Mouse (Mus musculus) embryonic facial prominence, embryonic 11.5 days (tissue): ENCODE measurements around the gene Rbm20. TPM values are rescaled to one million over a fixed set of nuclear protein-coding genes. Genes with fewer than 3 reads are reported as not detected.

ENCODE experiments used
- ATAC-seq: fragments of 200-750 bp; cut with Nextera tagmentation; replicated peaks from 2 replicates; pipeline ENCODE4 v1.8.0; 2017; ENCODE audit warnings: low read depth; ENCODE audit not compliant: insufficient number of reproducible peaks, low FRiP score, low TSS enrichment
- DNase-seq: peaks from one replicate; pipeline ENCODE4 v3.0.0-alpha.2; 2015; ENCODE audit warnings: low spot score
- H3K27ac ChIP-seq: fragments of 300-500 bp; sonication (generic); replicated peaks from 2 replicates; pipeline ENCODE4 v1.5.1; 2014; ENCODE audit warnings: mild to moderate bottlenecking, low read depth, low read length, control low read depth
- H3K27me3 ChIP-seq: fragments of 300-500 bp; sonication (generic); 2 replicates; pipeline ENCODE4 v1.6.1; 2014; ENCODE audit warnings: mild to moderate bottlenecking, low read length, moderate library complexity, mixed read lengths; ENCODE audit not compliant: control insufficient read depth, insufficient read depth
- H3K36me3 ChIP-seq: fragments of 300-500 bp; sonication (generic); replicated peaks from 2 replicates; pipeline ENCODE4 v1.6.1; 2014; ENCODE audit warnings: low read depth, mild to moderate bottlenecking, low read length, moderate library complexity, mixed read lengths; ENCODE audit not compliant: control insufficient read depth, insufficient read depth
- H3K4me1 ChIP-seq: fragments of 300-500 bp; sonication (generic); 2 replicates; pipeline ENCODE4 v1.6.1; 2014; ENCODE audit warnings: low read length, mixed read lengths; ENCODE audit not compliant: control insufficient read depth, insufficient read depth
- H3K4me2 ChIP-seq: fragments of 300-500 bp; sonication (generic); 2 replicates; pipeline ENCODE4 v1.6.1; 2014; ENCODE audit warnings: low read depth, mild to moderate bottlenecking, control low read depth, low read length, moderate library complexity
- H3K4me3 ChIP-seq: fragments of 300-500 bp; sonication (generic); 2 replicates; pipeline ENCODE4 v1.5.1; 2014; ENCODE audit warnings: low read depth, low read length, control low read depth
- H3K9ac ChIP-seq: fragments of 300-500 bp; sonication (generic); replicated peaks from 2 replicates; pipeline ENCODE4 v1.6.1; 2014; ENCODE audit warnings: mild to moderate bottlenecking, control low read depth, low read length
- H3K9me3 ChIP-seq: fragments of 300-500 bp; sonication (generic); replicated peaks from 2 replicates; pipeline ENCODE4 v1.6.1; 2016; ENCODE audit warnings: mild to moderate bottlenecking, low read length, inconsistent platforms, mixed read lengths; ENCODE audit not compliant: control insufficient read depth
- WGBS: fragments of 180-500 bp; shearing (Covaris S2); extraction: QIAGEN DNeasy Blood & Tissue Kit; methylation state at CpG from one replicate; pipeline ENCODE4 v1.1.7; 2014; 5-methylcytosine and 5-hydroxymethylcytosine counted together
- polyA plus RNA-seq: library from polyadenylated mRNA; unstranded; fragments of >200 nt; fragmentation: Nextera tagmentation; extraction: Ambion mirVana; gene quantifications from 2 replicates; pipeline ENCODE4 v1.2.1, GENCODE M21; 2014

Rbm20 gene
- polyA plus RNA-seq, 1 experiment from 2014 or later = 1.1 TPM

GRCm38 (mm10) chr19:53711261-53711890 is 34.3 kb downstream of the Rbm20 start:
- H3K4me2 ChIP-seq = no peak overlapping the region
- 42% methylated on average over 8 of the region's 8 CpGs for WGBS
- no peaks in the 10 kb centered on the region for H3K36me3 ChIP-seq
- H3K27me3 ChIP-seq = no peaks in the 10 kb centered on the region
- no peak for DNase-seq
- H3K9me3 ChIP-seq = no peaks in the 10 kb centered on the region
- no peak for ATAC-seq
- no peak overlapping the region for H3K4me3 ChIP-seq
- H3K27ac ChIP-seq = no peak overlapping the region
- H3K9ac ChIP-seq = no peak overlapping the region
- H3K4me1 ChIP-seq = no peaks in the 10 kb centered on the region

GRCm38 (mm10) chr19:53712297-53713025 is 35.4 kb downstream of the Rbm20 start:
- Histone ChIP-seq H3K36me3 (no peaks in the 10 kb centered on the region), H3K27me3 (no peaks in the 10 kb centered on the region), H3K27ac (no peak overlapping the region), H3K4me3 (no peak overlapping the region), H3K9ac (no peak overlapping the region), H3K4me1 (no peaks in the 10 kb centered on the region), H3K4me2 (no peak overlapping the region), H3K9me3 (no peaks in the 10 kb centered on the region)
- DNase-seq (no peak), ATAC-seq (no peak)
- 60% methylated on average over 7 of the region's 7 CpGs for WGBS

- no peak for DNase-seq
- WGBS = 82% methylated on average over 6 of the region's 6 CpGs
- H3K36me3 ChIP-seq = no peaks in the 10 kb centered on the region
Observed at GRCm38 (mm10) chr19:53713364-53713763, 36.3 kb downstream of the Rbm20 start.

GRCm38 (mm10) chr19:53716469-53716868 is 39.4 kb downstream of the Rbm20 start:
- no peak overlapping the region for H3K27ac ChIP-seq
- no peaks in the 10 kb centered on the region for H3K9me3 ChIP-seq
- DNase-seq = no peak
- H3K4me2 ChIP-seq = no peak overlapping the region
- ATAC-seq = no peak
- no peak overlapping the region for H3K4me3 ChIP-seq
- WGBS = 90% methylated on average over 7 of the region's 7 CpGs
- no peak overlapping the region for H3K9ac ChIP-seq
- no peaks in the 10 kb centered on the region for H3K27me3 ChIP-seq
- no peaks in the 10 kb centered on the region for H3K36me3 ChIP-seq
- no peaks in the 10 kb centered on the region for H3K4me1 ChIP-seq

More at GRCm38 (mm10) chr19:53713364-53713763, 36.3 kb downstream of the Rbm20 start:
- H3K27me3 ChIP-seq = no peaks in the 10 kb centered on the region
- ATAC-seq = no peak
- no peaks in the 10 kb centered on the region for H3K4me1 ChIP-seq
- H3K4me2 ChIP-seq = no peak overlapping the region
- H3K4me3 ChIP-seq = no peak overlapping the region
- no peaks in the 10 kb centered on the region for H3K9me3 ChIP-seq
- no peak overlapping the region for H3K9ac ChIP-seq
- H3K27ac ChIP-seq = no peak overlapping the region

- no peak overlapping the region for H3K9ac ChIP-seq
- ATAC-seq (no peak), DNase-seq (no peak)
- H3K27ac ChIP-seq = no peak overlapping the region
- no peak overlapping the region for H3K4me3 ChIP-seq
- H3K4me1 ChIP-seq = no peaks in the 10 kb centered on the region
- H3K27me3 ChIP-seq = no peaks in the 10 kb centered on the region
- WGBS = 92% methylated on average over 9 of the region's 9 CpGs
- no peaks in the 10 kb centered on the region for H3K36me3 ChIP-seq
- H3K4me2 ChIP-seq = no peak overlapping the region
- no peaks in the 10 kb centered on the region for H3K9me3 ChIP-seq
Observed at GRCm38 (mm10) chr19:53717364-53717763, 40.3 kb downstream of the Rbm20 start.

GRCm38 (mm10) chr19:53722186-53722585 is 45.1 kb downstream of the Rbm20 start:
- Histone ChIP-seq H3K27ac (no peak overlapping the region), H3K27me3 (no peaks in the 10 kb centered on the region)
- ATAC-seq = no peak

GRCm38 (mm10) chr19:53724053-53724452 is 46.9 kb downstream of the Rbm20 start:
- H3K27me3 ChIP-seq = no peaks in the 10 kb centered on the region
- no peak overlapping the region for H3K9ac ChIP-seq
- DNase-seq (no peak), ATAC-seq (no peak)
- no peaks in the 10 kb centered on the region for H3K36me3 ChIP-seq
- H3K9me3 ChIP-seq = no peaks in the 10 kb centered on the region
- no peak overlapping the region for H3K27ac ChIP-seq
- WGBS = 78% methylated on average over 5 of the region's 5 CpGs
- no peak overlapping the region for H3K4me3 ChIP-seq
- no peaks in the 10 kb centered on the region for H3K4me1 ChIP-seq
- H3K4me2 ChIP-seq = no peak overlapping the region

More at GRCm38 (mm10) chr19:53722186-53722585, 45.1 kb downstream of the Rbm20 start:
- DNase-seq = no peak
- 93% methylated on average over 5 of the region's 5 CpGs for WGBS
- Histone ChIP-seq H3K4me2 (no peak overlapping the region), H3K9me3 (no peaks in the 10 kb centered on the region), H3K4me1 (no peaks in the 10 kb centered on the region), H3K9ac (no peak overlapping the region), H3K4me3 (no peak overlapping the region), H3K36me3 (no peaks in the 10 kb centered on the region)

GRCm38 (mm10) chr19:53726340-53726739 is 49.2 kb downstream of the Rbm20 start:
- DNase-seq (peak; percentile 33), ATAC-seq (no peak)
- H3K36me3 ChIP-seq = no peaks in the 10 kb centered on the region
- H3K27me3 ChIP-seq = no peaks in the 10 kb centered on the region
- no peak overlapping the region for H3K27ac ChIP-seq
- WGBS = 36% methylated on average over 12 of the region's 12 CpGs
- H3K9me3 ChIP-seq = no peaks in the 10 kb centered on the region
- no peaks in the 10 kb centered on the region for H3K4me1 ChIP-seq
- H3K4me3 ChIP-seq = no peak overlapping the region
- H3K4me2 ChIP-seq = no peak overlapping the region
- H3K9ac ChIP-seq = no peak overlapping the region
